Comparison of ENCODE assay signal across 8 mouse cellular contexts in genomic region chr12:13026041-13026580, GRCm38 (mm10).
DNase-seq lines count a peak whose midpoint lies in the region; ATAC-seq lines count a peak whose summit lies in the region.

No protein-coding gene starts in this region.

- peak; percentile 77 for DNase-seq in NIH3T3 (ENCODE audit: low read depth)
- DNase-seq in adrenal gland, postnatal 25 days, result peak; percentile 53
- DNase-seq in kidney, postnatal 10 days, result peak; percentile 61
- peak; percentile 66 for DNase-seq in midbrain, embryonic 14.5 days
- no peak for DNase-seq in left cerebral cortex, adult 9 months (ENCODE audit: low spot score in 2 of 2)
- DNase-seq in left cerebral cortex, adult 8-10 months (ENCODE audit: low spot score in 2 of 2), result no peak
- DNase-seq in right cerebral cortex, adult 2 months (ENCODE audit: low spot score in 2 of 2), result no peak

- H3K4me2 ChIP-seq in heart, embryonic 11.5 days, result no peak overlapping the region
- no peak overlapping the region for H3K4me2 ChIP-seq in midbrain, embryonic 14.5 days (ENCODE audit: low read length)

- WGBS in heart, embryonic 11.5 days (ENCODE audit: insufficient replicate concordance), result 37% methylated on average over 7 of the region's 7 CpGs
- WGBS in midbrain, embryonic 14.5 days, result 48% methylated on average over 7 of the region's 7 CpGs

- H3K4me3 ChIP-seq in heart, embryonic 11.5 days (ENCODE audit: low read depth, low read length), result no peak overlapping the region
- no peak overlapping the region for H3K4me3 ChIP-seq in midbrain, embryonic 14.5 days (replicated peaks; ENCODE audit: low read depth, low read length)

- H3K9ac ChIP-seq in heart, embryonic 11.5 days (ENCODE audit: low read depth, low read length), result no peak overlapping the region
- H3K9ac ChIP-seq in midbrain, embryonic 14.5 days (replicated peaks; ENCODE audit: low read length), result no peak overlapping the region

- peak; percentile 63; the same call in 1 of the 2 replicates for ATAC-seq in heart, embryonic 11.5 days (replicated peaks; ENCODE audit: insufficient number of reproducible peaks, low FRiP score, low TSS enrichment)
- ATAC-seq in midbrain, embryonic 14.5 days (ENCODE audit: low FRiP score, low TSS enrichment), result peak; percentile 80

- H3K36me3 ChIP-seq in heart, embryonic 11.5 days (ENCODE audit: control insufficient read depth, insufficient read depth, low read length), result no peaks in the 10 kb centered on the region
- H3K36me3 ChIP-seq in midbrain, embryonic 14.5 days (ENCODE audit: control insufficient read depth, insufficient read depth, low read length), result no peaks in the 10 kb centered on the region

- no peaks in the 10 kb centered on the region for H3K9me3 ChIP-seq in heart, embryonic 11.5 days (replicated peaks; ENCODE audit: control insufficient read depth, low read length)
- no peaks in the 10 kb centered on the region for H3K9me3 ChIP-seq in midbrain, embryonic 14.5 days (ENCODE audit: control insufficient read depth, low read length)

- H3K27me3 ChIP-seq in heart, embryonic 11.5 days (ENCODE audit: control insufficient read depth, insufficient read depth, low read length), result no peaks in the 10 kb centered on the region
- no peaks in the 10 kb centered on the region for H3K27me3 ChIP-seq in midbrain, embryonic 14.5 days (ENCODE audit: control insufficient read depth, insufficient read depth, low read length)

- peak overlapping the region; percentile 46 for H3K27ac ChIP-seq in heart, embryonic 11.5 days (ENCODE audit: low read depth, low read length)
- no peak overlapping the region for H3K27ac ChIP-seq in midbrain, embryonic 14.5 days (replicated peaks; ENCODE audit: low read depth, low read length)

- H3K4me1 ChIP-seq in heart, embryonic 11.5 days (ENCODE audit: control insufficient read depth, insufficient read depth, low read length), result peaks cover 5% of the 10 kb centered on the region; the same call in 1 of the 2 replicates
- peaks cover 11% of the 10 kb centered on the region for H3K4me1 ChIP-seq in midbrain, embryonic 14.5 days (ENCODE audit: control insufficient read depth, insufficient read depth, low read length)

Comparison
In these comparisons a context has a peak if more than half of its experiments do, and no peak if none do; other contexts are left out.
1. DNase-seq: peak in NIH3T3 (single experiment), adrenal gland, postnatal 25 days (single experiment), kidney, postnatal 10 days (single experiment) and midbrain, embryonic 14.5 days (single experiment); none in left cerebral cortex, adult 9 months (0 of 2), left cerebral cortex, adult 8-10 months (0 of 2) and right cerebral cortex, adult 2 months (0 of 2).